8 mouse cellular contexts compared by ENCODE assay signal in the genomic region with DNA sequence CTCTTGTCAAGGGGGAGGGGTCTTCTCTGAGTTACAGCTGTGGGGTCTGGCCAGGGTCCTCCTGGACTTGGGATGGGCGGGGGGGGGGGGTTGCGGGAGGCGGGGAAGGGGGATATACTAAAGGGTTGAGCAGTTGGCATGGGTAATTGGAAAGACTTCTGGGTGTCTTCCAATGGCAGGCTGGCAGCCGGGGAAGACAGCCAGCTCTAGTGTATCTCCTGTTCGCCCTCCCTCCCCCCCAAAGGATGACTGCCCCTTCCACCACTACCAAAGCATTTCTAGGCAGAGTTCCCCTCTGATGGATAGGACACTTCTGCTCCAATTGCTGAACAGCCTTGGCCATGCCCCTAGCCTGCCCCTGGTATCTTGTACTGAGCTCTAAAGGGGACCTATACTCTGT. TPM values are rescaled to one million over a fixed set of nuclear protein-coding genes. Genes with fewer than 3 reads are reported as not detected.
DNase-seq lines count a peak whose midpoint lies in the region; ATAC-seq and TF ChIP-seq lines count a peak whose summit lies in the region.
"Had no signal": no experiment of that assay in that cellular context is flagged by ENCODE, and none has a peak within 500 bp of the region (broad histone marks: within the 10 kb centered on the region; RNA-seq: fewer than 3 reads in every experiment).

No protein-coding gene starts in this region.

- peaks cover 17% of the 10 kb centered on the region for H3K36me3 ChIP-seq in embryonic facial prominence, embryonic 14.5 days (ENCODE audit: control insufficient read depth, insufficient read depth, low read length)
- peaks cover 4% of the 10 kb centered on the region; the same call in 1 of the 2 replicates for H3K36me3 ChIP-seq in hindbrain, embryonic 10.5 days
- no peaks in the 10 kb centered on the region for H3K36me3 ChIP-seq in midbrain, embryonic 11.5 days (ENCODE audit: control insufficient read depth, insufficient read depth, low read length)

- peak overlapping the region; percentile 92 for H3K9ac ChIP-seq in embryonic facial prominence, embryonic 14.5 days (ENCODE audit: low read depth, low read length)
- no peak overlapping the region for H3K9ac ChIP-seq in midbrain, embryonic 11.5 days (ENCODE audit: low read length)

- H3K9me3 ChIP-seq in embryonic facial prominence, embryonic 14.5 days (ENCODE audit: control insufficient read depth, low read length), result no peaks in the 10 kb centered on the region
- H3K9me3 ChIP-seq in hindbrain, embryonic 10.5 days, result no peaks in the 10 kb centered on the region
- no peaks in the 10 kb centered on the region for H3K9me3 ChIP-seq in midbrain, embryonic 11.5 days (ENCODE audit: control insufficient read depth, low read length)

- H3K4me1 ChIP-seq in bone marrow macrophage, adult 2 months (ENCODE audit: control insufficient read depth, insufficient read depth, low read length), result peaks cover 27% of the 10 kb centered on the region
- peaks cover 36% of the 10 kb centered on the region for H3K4me1 ChIP-seq in embryonic facial prominence, embryonic 14.5 days (ENCODE audit: control insufficient read depth, insufficient read depth, low read length)
- peaks cover 68% of the 10 kb centered on the region for H3K4me1 ChIP-seq in hindbrain, embryonic 10.5 days (replicated peaks)
- H3K4me1 ChIP-seq in midbrain, embryonic 11.5 days (ENCODE audit: control insufficient read depth, insufficient read depth, low read length), result peaks cover 45% of the 10 kb centered on the region

- no peaks in the 10 kb centered on the region for H3K27me3 ChIP-seq in embryonic facial prominence, embryonic 14.5 days (replicated peaks; ENCODE audit: control insufficient read depth, insufficient read depth, low read length)
- peaks cover 66% of the 10 kb centered on the region for H3K27me3 ChIP-seq in hindbrain, embryonic 10.5 days (ENCODE audit: insufficient read depth, poor library complexity, severe bottlenecking)
- no peaks in the 10 kb centered on the region; the same call in none of the 2 replicates for H3K27me3 ChIP-seq in midbrain, embryonic 11.5 days (ENCODE audit: control insufficient read depth, insufficient read depth, low read length)

- H3K27ac ChIP-seq in bone marrow macrophage, adult 2 months (ENCODE audit: insufficient read depth, low read depth, low read length), result peak overlapping the region; percentile 87; the same call in 1 of the 2 replicates
- peak overlapping the region; percentile 90 for H3K27ac ChIP-seq in embryonic facial prominence, embryonic 14.5 days (replicated peaks; ENCODE audit: low read depth, low read length)
- H3K27ac ChIP-seq in hindbrain, embryonic 10.5 days, result peak overlapping the region; percentile 89
- no peak overlapping the region for H3K27ac ChIP-seq in midbrain, embryonic 11.5 days (ENCODE audit: low read depth, low read length)

- DNase-seq in embryonic facial prominence, embryonic 14.5 days (ENCODE audit: low spot score), result no peak
- DNase-seq in hindbrain, embryonic 10.5 days (ENCODE audit: low spot score), result no peak
- DNase-seq in midbrain, embryonic 11.5 days (ENCODE audit: low spot score, missing footprints), result no peak
- no peak for DNase-seq in adrenal gland, adult 18-20 months (ENCODE audit: low spot score in 2 of 2)
- no peak for DNase-seq in testis, postnatal 10 days (ENCODE audit: low spot score)
- DNase-seq in cerebellum, adult 18-20 months, result no peak
- DNase-seq: kidney, adult 2 months had no signal

- peak overlapping the region; percentile 85 for H3K4me3 ChIP-seq in bone marrow macrophage, adult 2 months (ENCODE audit: insufficient read depth, low read length)
- H3K4me3 ChIP-seq in embryonic facial prominence, embryonic 14.5 days (ENCODE audit: low read depth, low read length), result peak overlapping the region; percentile 81
- peak overlapping the region; percentile 91 for H3K4me3 ChIP-seq in hindbrain, embryonic 10.5 days
- peak overlapping the region; percentile 63; the same call in 1 of the 2 replicates for H3K4me3 ChIP-seq in midbrain, embryonic 11.5 days (ENCODE audit: low read depth, low read length)

- no peak for TF ChIP-seq POLR2A in bone marrow macrophage, adult 2 months (IDR thresholded peaks at IDR 0.05; ENCODE audit: borderline replicate concordance, low read depth, low read length)

- peak overlapping the region; percentile 77 for H3K4me2 ChIP-seq in embryonic facial prominence, embryonic 14.5 days (ENCODE audit: low read depth, low read length)
- peak overlapping the region; percentile 95 for H3K4me2 ChIP-seq in midbrain, embryonic 11.5 days

- 0% methylated on average over 2 of the region's 5 CpGs for WGBS in embryonic facial prominence, embryonic 14.5 days
- 35% methylated on average over 5 of the region's 5 CpGs for WGBS in hindbrain, embryonic 10.5 days
- WGBS in midbrain, embryonic 11.5 days, result 62% methylated on average over 2 of the region's 5 CpGs

- no peak for TF ChIP-seq CTCF in bone marrow macrophage, adult 2 months (IDR thresholded peaks at IDR 0.05; ENCODE audit: low read depth, low read length)

- no peak for ATAC-seq in embryonic facial prominence, embryonic 14.5 days (ENCODE audit: low read depth)
- no peak for ATAC-seq in midbrain, embryonic 11.5 days (ENCODE audit: low FRiP score)

RNA-seq across cellular contexts. Expression of a gene that starts 1.4 kb away (rescaled TPM):
- polyA plus RNA-seq in bone marrow macrophage, adult 2 months (2012; ENCODE audit: insufficient read depth, insufficient read length, missing spikeins), result 149 and 167 TPM in 2 replicates
- polyA plus RNA-seq in embryonic facial prominence, embryonic 14.5 days (2014; fragmentation: Nextera tagmentation; extraction: Ambion mirVana), result 15.7 and 18.2 TPM in 2 replicates
- polyA plus RNA-seq in hindbrain, embryonic 10.5 days (2016; fragmentation: Nextera tagmentation; extraction: Ambion mirVana), result 4.0 and 5.7 TPM in 2 replicates
- 3.9 and 4.5 TPM in 2 replicates for polyA plus RNA-seq in midbrain, embryonic 11.5 days (2014; fragmentation: Nextera tagmentation; extraction: Ambion mirVana)
- 10 to 100 TPM in 1 of 2 experiments, 1 to 10 TPM in 1; 6.3 to 15.0 TPM for total RNA-seq in adrenal gland, adult 18-20 months (2021)

RNA-seq across cellular contexts. Expression of a gene that starts 8.5 kb away (rescaled TPM):
- 45.8 and 49.4 TPM in 2 replicates for polyA plus RNA-seq in bone marrow macrophage, adult 2 months (2012; ENCODE audit: insufficient read depth, insufficient read length, missing spikeins)
- 58.6 and 62.7 TPM in 2 replicates for polyA plus RNA-seq in embryonic facial prominence, embryonic 14.5 days (2014; fragmentation: Nextera tagmentation; extraction: Ambion mirVana)
- 62.8 and 62.9 TPM in 2 replicates for polyA plus RNA-seq in hindbrain, embryonic 10.5 days (2016; fragmentation: Nextera tagmentation; extraction: Ambion mirVana)
- 66.2 and 75.4 TPM in 2 replicates for polyA plus RNA-seq in midbrain, embryonic 11.5 days (2014; fragmentation: Nextera tagmentation; extraction: Ambion mirVana)
- total RNA-seq in adrenal gland, adult 18-20 months (2021), result 10 to 100 TPM; 32.5 to 35.7 TPM

RNA-seq across cellular contexts. Expression of a gene that starts 12.7 kb away (rescaled TPM):
- 44.4 and 47.6 TPM in 2 replicates for polyA plus RNA-seq in bone marrow macrophage, adult 2 months (2012; ENCODE audit: insufficient read depth, insufficient read length, missing spikeins)
- 110 and 118 TPM in 2 replicates for polyA plus RNA-seq in embryonic facial prominence, embryonic 14.5 days (2014; fragmentation: Nextera tagmentation; extraction: Ambion mirVana)
- 221 and 243 TPM in 2 replicates for polyA plus RNA-seq in hindbrain, embryonic 10.5 days (2016; fragmentation: Nextera tagmentation; extraction: Ambion mirVana)
- 221 and 236 TPM in 2 replicates for polyA plus RNA-seq in midbrain, embryonic 11.5 days (2014; fragmentation: Nextera tagmentation; extraction: Ambion mirVana)
- 10 to 100 TPM; 33.1 to 34.9 TPM for total RNA-seq in adrenal gland, adult 18-20 months (2021)

RNA-seq across cellular contexts. Expression of a gene that starts 39.7 kb away (rescaled TPM):
- polyA plus RNA-seq in bone marrow macrophage, adult 2 months (2012; ENCODE audit: insufficient read depth, insufficient read length, missing spikeins), result 29.4 and 33.8 TPM in 2 replicates
- polyA plus RNA-seq in embryonic facial prominence, embryonic 14.5 days (2014; fragmentation: Nextera tagmentation; extraction: Ambion mirVana), result 23.7 and 29.5 TPM in 2 replicates
- 24.2 and 26.8 TPM in 2 replicates for polyA plus RNA-seq in hindbrain, embryonic 10.5 days (2016; fragmentation: Nextera tagmentation; extraction: Ambion mirVana)
- 24.6 and 28.2 TPM in 2 replicates for polyA plus RNA-seq in midbrain, embryonic 11.5 days (2014; fragmentation: Nextera tagmentation; extraction: Ambion mirVana)
- 10 to 100 TPM; 16.9 to 18.8 TPM for total RNA-seq in adrenal gland, adult 18-20 months (2021)

RNA-seq across cellular contexts. Expression of a gene that starts 45.3 kb away (rescaled TPM):
- not detected in 2 replicates for polyA plus RNA-seq in bone marrow macrophage, adult 2 months (2012; ENCODE audit: insufficient read depth, insufficient read length, missing spikeins)
- 1.2 and 1.7 TPM in 2 replicates for polyA plus RNA-seq in embryonic facial prominence, embryonic 14.5 days (2014; fragmentation: Nextera tagmentation; extraction: Ambion mirVana)
- 5.2 and 12.9 TPM in 2 replicates for polyA plus RNA-seq in hindbrain, embryonic 10.5 days (2016; fragmentation: Nextera tagmentation; extraction: Ambion mirVana)
- polyA plus RNA-seq in midbrain, embryonic 11.5 days (2014; fragmentation: Nextera tagmentation; extraction: Ambion mirVana), result 19.2 and 20.5 TPM in 2 replicates
- not detected for total RNA-seq in adrenal gland, adult 18-20 months (2021)
